Mouse (Mus musculus) hindbrain, embryonic 16.5 days (tissue): ENCODE data around the gene Patj. TPM values are rescaled to one million over a fixed set of nuclear protein-coding genes. Genes with fewer than 3 reads are reported as not detected.
A peak's percentile ranks its signal among the peaks of the same experiment; 100 is the strongest.

Source experiments
- ATAC-seq: fragments of 200-750 bp; cut with Nextera tagmentation; 2 replicates; pipeline ENCODE4 v1.8.0; 2017; ENCODE audit warnings: moderate TSS enrichment, moderate library complexity
- H3K27ac ChIP-seq: fragments of 300-500 bp; sonication (generic); 2 replicates; pipeline ENCODE4 v1.5.1; 2014; ENCODE audit warnings: low read depth, mild to moderate bottlenecking, control low read depth, low read length, moderate library complexity
- H3K27me3 ChIP-seq: fragments of 300-500 bp; sonication (generic); replicated peaks from 2 replicates; pipeline ENCODE4 v1.6.1; 2014; ENCODE audit warnings: low read length; ENCODE audit not compliant: control insufficient read depth, insufficient read depth
- H3K36me3 ChIP-seq: fragments of 300-500 bp; sonication (generic); 2 replicates; pipeline ENCODE4 v1.6.1; 2014; ENCODE audit warnings: mild to moderate bottlenecking, low read length, moderate library complexity, mixed read lengths; ENCODE audit not compliant: control insufficient read depth, insufficient read depth
- H3K4me1 ChIP-seq: fragments of 300-500 bp; sonication (generic); 2 replicates; pipeline ENCODE4 v1.6.1; 2014; ENCODE audit warnings: low read depth, low read length; ENCODE audit not compliant: control insufficient read depth, insufficient read depth
- H3K4me2 ChIP-seq: fragments of 300-500 bp; sonication (generic); 2 replicates; pipeline ENCODE4 v1.6.1; 2014; ENCODE audit warnings: mild to moderate bottlenecking, low read length, control low read depth, moderate library complexity
- H3K4me3 ChIP-seq: fragments of 300-500 bp; sonication (generic); 2 replicates; pipeline ENCODE4 v1.5.1; 2014; ENCODE audit warnings: mild to moderate bottlenecking, low read length, control low read depth, moderate library complexity
- H3K9ac ChIP-seq: fragments of 300-500 bp; sonication (generic); 2 replicates; pipeline ENCODE4 v1.6.1; 2014; ENCODE audit warnings: low read depth, mild to moderate bottlenecking, control low read depth, low read length, moderate library complexity
- H3K9me3 ChIP-seq: fragments of 300-500 bp; sonication (generic); 2 replicates; pipeline ENCODE4 v1.6.1; 2014; ENCODE audit warnings: mild to moderate bottlenecking, low read length, moderate library complexity; ENCODE audit not compliant: control insufficient read depth
- WGBS: fragments of 180-500 bp; shearing (Covaris S2); extraction: QIAGEN DNeasy Blood & Tissue Kit; methylation state at CpG from one replicate; pipeline ENCODE4 v1.1.7; 2014; 5-methylcytosine and 5-hydroxymethylcytosine counted together
- polyA plus RNA-seq: library from polyadenylated mRNA; unstranded; fragments of >200 nt; fragmentation: Nextera tagmentation; extraction: Ambion mirVana; gene quantifications from 2 replicates; pipeline ENCODE4 v1.2.1, GENCODE M21; 2015

Patj gene
- polyA plus RNA-seq, 1 experiment from 2014 or later: 8.7 TPM

GRCm38 (mm10) chr4:98635140-98635837 lies 239.7 kb downstream of the Patj start:
- Histone ChIP-seq H3K9me3 (0 out of 2 replicates have a peak, but pooled peaks cover 2% of the 10 kb centered on the region), H3K36me3 (peaks cover 3% of the 10 kb centered on the region; the same call in 1 of the 2 replicates), H3K4me2 (no peak overlapping the region), H3K4me1 (no peaks in the 10 kb centered on the region), H3K27me3 (no peaks in the 10 kb centered on the region), H3K9ac (no peak overlapping the region), H3K4me3 (no peak overlapping the region), H3K27ac (no peak overlapping the region)
- ATAC-seq: peak; percentile 71
- WGBS: 70% methylated on average over 18 of the region's 18 CpGs

GRCm38 (mm10) chr4:98638731-98639130 lies 243.1 kb downstream of the Patj start:
- Histone ChIP-seq H3K4me1 (no peaks in the 10 kb centered on the region), H3K4me2 (no peak overlapping the region), H3K4me3 (no peak overlapping the region), H3K9me3 (0 out of 2 replicates have a peak, but pooled peaks cover 2% of the 10 kb centered on the region), H3K9ac (no peak overlapping the region), H3K27me3 (no peaks in the 10 kb centered on the region), H3K36me3 (peaks cover 3% of the 10 kb centered on the region; the same call in 1 of the 2 replicates), H3K27ac (no peak overlapping the region)
- ATAC-seq: no peak
- WGBS: 92% methylated on average over 8 of the region's 8 CpGs

- 70% methylated on average over 7 of the region's 7 CpGs for WGBS
- no peak overlapping the region for H3K4me2 ChIP-seq
- H3K9ac ChIP-seq: no peak overlapping the region
- no peak overlapping the region for H3K27ac ChIP-seq
- ATAC-seq: no peak
- H3K36me3 ChIP-seq: 0 out of 2 replicates have a peak, but pooled peaks cover 2% of the 10 kb centered on the region
- H3K27me3 ChIP-seq: no peaks in the 10 kb centered on the region
- no peak overlapping the region for H3K4me3 ChIP-seq
- no peaks in the 10 kb centered on the region for H3K4me1 ChIP-seq
- no peaks in the 10 kb centered on the region for H3K9me3 ChIP-seq
Observed at GRCm38 (mm10) chr4:98653650-98654049, 258.1 kb downstream of the Patj start.

- 0 out of 2 replicates have a peak, but pooled peaks cover 2% of the 10 kb centered on the region for H3K36me3 ChIP-seq
- H3K9me3 ChIP-seq: no peaks in the 10 kb centered on the region
- no peak overlapping the region for H3K27ac ChIP-seq
- H3K27me3 ChIP-seq: no peaks in the 10 kb centered on the region
- H3K4me3 ChIP-seq: no peak overlapping the region
- no peak overlapping the region for H3K4me2 ChIP-seq
- no peak overlapping the region for H3K9ac ChIP-seq
- peak; percentile 80 for ATAC-seq
- H3K4me1 ChIP-seq: no peaks in the 10 kb centered on the region
- WGBS: 37% methylated on average over 2 of the region's 2 CpGs
Observed at GRCm38 (mm10) chr4:98654419-98654821, 258.8 kb downstream of the Patj start.

GRCm38 (mm10) chr4:98656759-98657158 lies 261.2 kb downstream of the Patj start:
- Histone ChIP-seq H3K9me3 (no peaks in the 10 kb centered on the region), H3K36me3 (no peaks in the 10 kb centered on the region), H3K9ac (no peak overlapping the region), H3K27ac (no peak overlapping the region), H3K4me1 (no peaks in the 10 kb centered on the region), H3K27me3 (no peaks in the 10 kb centered on the region), H3K4me3 (no peak overlapping the region), H3K4me2 (no peak overlapping the region)
- ATAC-seq: no peak
- WGBS: 80% methylated on average over 1 of the region's 1 CpGs

GRCm38 (mm10) chr4:98659032-98659431 lies 263.4 kb downstream of the Patj start:
- no peak for ATAC-seq
- Histone ChIP-seq H3K4me3 (no peak overlapping the region), H3K4me2 (no peak overlapping the region), H3K27ac (no peak overlapping the region), H3K27me3 (no peaks in the 10 kb centered on the region), H3K9ac (no peak overlapping the region), H3K36me3 (peaks cover 7% of the 10 kb centered on the region; the same call in 1 of the 2 replicates), H3K4me1 (no peaks in the 10 kb centered on the region), H3K9me3 (peaks cover 7% of the 10 kb centered on the region)
- WGBS: 64% methylated on average over 2 of the region's 2 CpGs

GRCm38 (mm10) chr4:98660534-98660933 lies 264.9 kb downstream of the Patj start:
- Histone ChIP-seq H3K4me3 (no peak overlapping the region), H3K27me3 (no peaks in the 10 kb centered on the region)
- 78% methylated on average over 2 of the region's 2 CpGs for WGBS

GRCm38 (mm10) chr4:98665884-98666283 lies 270.3 kb downstream of the Patj start:
- Histone ChIP-seq H3K27ac (no peak overlapping the region), H3K9me3 (peaks cover 7% of the 10 kb centered on the region), H3K36me3 (peaks cover 7% of the 10 kb centered on the region; the same call in 1 of the 2 replicates), H3K27me3 (no peaks in the 10 kb centered on the region), H3K4me2 (no peak overlapping the region), H3K4me1 (no peaks in the 10 kb centered on the region), H3K4me3 (no peak overlapping the region), H3K9ac (no peak overlapping the region)
- no peak for ATAC-seq
- 72% methylated on average over 7 of the region's 7 CpGs for WGBS

More at GRCm38 (mm10) chr4:98660534-98660933, 264.9 kb downstream of the Patj start:
- Histone ChIP-seq H3K36me3 (peaks cover 7% of the 10 kb centered on the region; the same call in 1 of the 2 replicates), H3K27ac (no peak overlapping the region), H3K4me2 (no peak overlapping the region), H3K9ac (no peak overlapping the region), H3K4me1 (no peaks in the 10 kb centered on the region), H3K9me3 (peaks cover 7% of the 10 kb centered on the region)
- ATAC-seq: no peak

- no peaks in the 10 kb centered on the region for H3K27me3 ChIP-seq
- WGBS: 81% methylated on average over 1 of the region's 1 CpGs
- H3K4me1 ChIP-seq: no peaks in the 10 kb centered on the region
- no peak overlapping the region for H3K27ac ChIP-seq
- no peak overlapping the region for H3K4me3 ChIP-seq
- H3K36me3 ChIP-seq: peaks cover 7% of the 10 kb centered on the region; the same call in 1 of the 2 replicates
- no peak overlapping the region for H3K4me2 ChIP-seq
- H3K9me3 ChIP-seq: peaks cover 7% of the 10 kb centered on the region
- no peak for ATAC-seq
- H3K9ac ChIP-seq: no peak overlapping the region
Observed at GRCm38 (mm10) chr4:98666451-98666850, 270.9 kb downstream of the Patj start.
